Mouse (Mus musculus) forebrain, embryonic 14.5 days (tissue): ENCODE measurements around the gene Psap. TPM values are rescaled to one million over a fixed set of nuclear protein-coding genes. Genes with fewer than 3 reads are reported as not detected.
A peak's percentile ranks its signal among the peaks of the same experiment; 100 is the strongest.

ENCODE experiments used
- ATAC-seq: fragments of 200-750 bp; cut with Nextera tagmentation; 2 replicates; pipeline ENCODE4 v1.8.0; 2017; ENCODE audit warnings: mild to moderate bottlenecking, moderate library complexity
- DNase-seq: peaks from one replicate; pipeline ENCODE4 v3.0.0-alpha.2; 2015; ENCODE audit warnings: low spot score
- H3K27ac ChIP-seq: fragments of 300-500 bp; sonication (generic); 2 replicates; pipeline ENCODE4 v1.5.1; 2014; ENCODE audit warnings: low read depth, mild to moderate bottlenecking, control low read depth, low read length, moderate library complexity
- H3K27me3 ChIP-seq: fragments of 300-500 bp; sonication (generic); replicated peaks from 2 replicates; pipeline ENCODE4 v1.6.1; 2014; ENCODE audit warnings: low read length, control low read depth, mixed read lengths; ENCODE audit not compliant: control insufficient read depth, insufficient read depth
- H3K36me3 ChIP-seq: fragments of 300-500 bp; sonication (generic); 2 replicates; pipeline ENCODE4 v1.6.1; 2014; ENCODE audit warnings: low read length, control low read depth; ENCODE audit not compliant: control insufficient read depth, insufficient read depth
- H3K4me1 ChIP-seq: fragments of 300-500 bp; sonication (generic); 2 replicates; pipeline ENCODE4 v1.6.1; 2014; ENCODE audit warnings: antibody characterized with exemption, low read length, control low read depth; ENCODE audit not compliant: control insufficient read depth, insufficient read depth
- H3K4me2 ChIP-seq: fragments of 300-500 bp; sonication (generic); 2 replicates; pipeline ENCODE4 v1.6.1; 2014; ENCODE audit warnings: mild to moderate bottlenecking, control low read depth, low read length
- H3K4me3 ChIP-seq: fragments of 300-500 bp; sonication (generic); 2 replicates; pipeline ENCODE4 v1.5.1; 2014; ENCODE audit warnings: low read depth, low read length, control low read depth
- H3K9ac ChIP-seq: fragments of 300-500 bp; sonication (generic); 2 replicates; pipeline ENCODE4 v1.6.1; 2014; ENCODE audit warnings: mild to moderate bottlenecking, low read length, control low read depth, moderate library complexity
- H3K9me3 ChIP-seq: fragments of 300-500 bp; sonication (generic); replicated peaks from 2 replicates; pipeline ENCODE4 v1.6.1; 2016; ENCODE audit warnings: low read length, control low read depth, mixed read lengths; ENCODE audit not compliant: control insufficient read depth
- WGBS: fragments of 180-500 bp; shearing (Covaris S2); extraction: QIAGEN DNeasy Blood & Tissue Kit; methylation state at CpG from one replicate; pipeline ENCODE4 v1.1.7; 2014; 5-methylcytosine and 5-hydroxymethylcytosine counted together
- polyA plus RNA-seq: library from polyadenylated mRNA; unstranded; fragments of >200 nt; fragmentation: Nextera tagmentation; extraction: Ambion mirVana; gene quantifications from 2 replicates; pipeline ENCODE4 v1.2.1, GENCODE M21; 2014

Psap gene
- polyA plus RNA-seq, 1 experiment from 2014 or later = 164 TPM

DNA sequence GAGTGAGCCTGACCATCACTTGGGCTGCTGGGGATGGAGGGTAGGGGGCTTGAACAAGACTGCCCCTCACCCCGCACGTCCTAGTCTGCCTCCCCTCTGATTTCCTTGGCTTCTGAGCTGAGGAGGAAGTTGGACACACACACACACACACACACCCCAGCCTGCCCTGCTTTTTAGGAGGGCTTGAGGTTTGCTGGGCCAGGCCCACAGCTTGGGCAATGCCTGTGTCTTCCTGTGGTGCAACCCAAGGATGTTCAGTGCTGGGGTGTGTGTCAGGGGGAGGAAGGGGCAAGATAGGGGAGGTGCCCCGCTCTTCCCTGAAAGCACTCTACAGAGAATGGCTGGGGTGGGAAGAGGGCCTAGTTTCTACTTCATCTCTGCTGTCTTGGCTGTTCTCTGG is 66.7 kb downstream of the Psap start:
- Histone ChIP-seq H3K27ac (no peak overlapping the region), H3K4me3 (no peak overlapping the region), H3K4me2 (no peak overlapping the region), H3K4me1 (peaks cover 14% of the 10 kb centered on the region), H3K27me3 (peaks cover 11% of the 10 kb centered on the region), H3K36me3 (no peaks in the 10 kb centered on the region), H3K9me3 (no peaks in the 10 kb centered on the region), H3K9ac (no peak overlapping the region)
- no peak for ATAC-seq
- 82% methylated on average over 3 of the region's 3 CpGs for WGBS
- DNase-seq = no peak

DNA sequence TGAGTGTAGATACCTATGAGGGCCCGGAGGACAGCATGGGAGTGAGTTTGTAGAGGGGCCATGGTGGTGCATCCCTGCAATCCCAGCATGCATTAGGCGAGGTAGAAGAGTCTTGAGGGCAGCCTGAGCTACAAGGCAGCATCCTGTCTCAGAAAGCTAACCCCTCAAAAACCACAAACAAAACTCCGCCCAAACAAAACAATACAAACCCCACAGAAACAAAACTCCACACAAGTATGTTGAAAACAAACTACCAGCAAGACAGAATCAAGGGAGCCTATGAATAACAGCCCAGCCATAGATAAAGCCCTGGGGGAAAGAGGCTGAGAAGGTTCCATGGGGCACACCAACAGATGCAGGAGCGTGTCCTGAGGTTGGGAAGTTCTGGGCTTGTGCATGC is 68.6 kb downstream of the Psap start:
- no peak overlapping the region for H3K9ac ChIP-seq
- H3K27ac ChIP-seq = no peak overlapping the region
- DNase-seq = no peak
- WGBS = 91% methylated on average over 4 of the region's 4 CpGs
- H3K9me3 ChIP-seq = no peaks in the 10 kb centered on the region
- no peak for ATAC-seq
- peak overlapping the region; percentile 43; the same call in 1 of the 2 replicates for H3K4me2 ChIP-seq
- peaks cover 11% of the 10 kb centered on the region for H3K27me3 ChIP-seq
- H3K4me1 ChIP-seq = peaks cover 17% of the 10 kb centered on the region
- no peaks in the 10 kb centered on the region for H3K36me3 ChIP-seq
- H3K4me3 ChIP-seq = no peak overlapping the region

DNA sequence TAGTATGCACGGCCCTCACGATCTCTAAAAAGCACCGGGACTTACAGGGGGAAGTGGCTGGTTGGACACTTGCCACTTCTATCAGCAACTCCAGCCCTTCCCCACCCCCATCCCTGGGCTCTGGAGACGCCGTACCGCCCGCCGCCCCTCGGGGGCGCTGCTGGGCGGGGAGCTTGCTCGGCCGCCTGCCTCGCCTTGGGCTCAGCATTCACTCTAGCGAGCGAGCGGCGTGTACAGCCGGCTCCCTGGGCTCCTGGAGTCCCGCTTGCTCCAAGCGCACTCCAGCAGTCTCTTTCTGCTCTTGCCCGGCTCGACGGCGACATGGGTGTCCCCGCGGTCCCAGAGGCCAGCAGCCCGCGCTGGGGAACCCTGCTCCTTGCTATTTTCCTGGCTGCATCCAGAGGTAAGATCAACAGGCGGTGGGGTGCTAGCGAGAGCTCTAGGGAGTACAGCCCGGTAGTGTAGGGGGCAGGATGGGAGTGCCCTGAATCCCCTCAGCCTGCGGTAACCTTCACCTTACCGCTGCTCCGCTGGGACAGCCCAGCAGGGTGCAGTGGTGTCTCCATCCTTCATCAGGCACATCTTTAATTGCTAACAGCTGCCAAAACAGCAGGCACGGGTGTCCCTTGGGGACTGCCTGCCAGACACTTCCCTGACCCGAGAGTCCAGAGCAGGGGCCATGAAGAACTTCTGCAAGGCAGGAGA is 69.4 kb downstream of the Psap start, which contains the start of gene Vsir:
Gene Vsir (plus strand): TSS at position 151 of the 705 bp plus-strand sequence.
- peak; percentile 59 for DNase-seq
- H3K4me2 ChIP-seq = peak within 1 kb of the TSS; percentile 43
- no peak within 1 kb of the TSS for H3K9ac ChIP-seq
- no peaks in the 10 kb centered on the region for H3K36me3 ChIP-seq
- peak; percentile 40 for ATAC-seq
- peak within 1 kb of the TSS; percentile 13 for H3K4me3 ChIP-seq
- peaks cover 23% of the 10 kb centered on the region for H3K4me1 ChIP-seq
- peaks cover 11% of the 10 kb centered on the region for H3K27me3 ChIP-seq
- H3K9me3 ChIP-seq = no peaks in the 10 kb centered on the region
- WGBS = under 1% methylated on average over 37 of the region's 37 CpGs
- H3K27ac ChIP-seq = no peak within 1 kb of the TSS

DNA sequence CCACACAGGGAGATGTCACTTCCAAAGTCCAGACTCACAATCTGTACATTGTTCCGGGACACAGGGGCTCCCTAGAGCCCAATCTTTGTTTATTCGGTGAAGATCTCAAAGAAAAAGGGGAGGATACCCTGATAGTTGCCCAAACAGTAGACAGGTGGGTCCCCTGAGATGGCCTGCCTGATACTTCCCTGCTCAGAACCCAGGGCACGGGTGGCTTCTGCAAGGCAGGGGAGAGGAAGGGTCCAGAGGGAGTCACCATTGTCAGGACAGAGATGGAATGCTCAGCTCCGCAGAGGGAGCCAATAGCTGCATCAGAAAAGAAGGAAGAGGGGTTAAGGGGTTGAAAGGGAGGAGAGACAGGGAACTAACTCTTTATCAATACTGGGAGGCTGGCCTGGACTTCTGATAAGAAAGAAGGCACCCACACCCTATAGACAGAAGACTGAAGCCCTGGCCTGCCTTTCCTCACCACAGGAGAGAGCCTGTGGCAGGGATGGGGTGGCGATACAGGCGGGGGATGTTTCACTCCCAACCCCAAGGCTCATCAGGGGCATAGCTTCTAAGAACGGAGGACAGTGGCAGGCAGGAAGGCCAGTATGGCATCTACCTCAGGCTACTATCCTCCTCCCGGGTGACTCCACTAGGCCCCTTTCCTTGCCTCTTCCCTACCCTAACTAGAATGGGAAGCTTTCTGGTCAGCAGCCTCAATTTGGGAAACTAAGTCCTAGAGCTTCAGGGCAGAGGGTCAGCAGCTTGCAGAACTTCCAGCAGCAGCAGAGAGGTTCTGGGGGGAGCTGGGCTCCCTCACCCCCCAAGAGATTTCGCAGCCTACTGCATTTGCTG is 70.6 kb downstream of the Psap start:
- Histone ChIP-seq H3K27me3 (peaks cover 11% of the 10 kb centered on the region), H3K27ac (0 out of 2 replicates have a peak overlapping the region, but pooled peaks have one; percentile 9), H3K9ac (no peak overlapping the region), H3K9me3 (no peaks in the 10 kb centered on the region), H3K36me3 (no peaks in the 10 kb centered on the region), H3K4me1 (peaks cover 23% of the 10 kb centered on the region), H3K4me3 (no peak overlapping the region), H3K4me2 (no peak overlapping the region)
- ATAC-seq = no peak
- 37% methylated on average over 9 of the region's 9 CpGs for WGBS
- no peak for DNase-seq

DNA sequence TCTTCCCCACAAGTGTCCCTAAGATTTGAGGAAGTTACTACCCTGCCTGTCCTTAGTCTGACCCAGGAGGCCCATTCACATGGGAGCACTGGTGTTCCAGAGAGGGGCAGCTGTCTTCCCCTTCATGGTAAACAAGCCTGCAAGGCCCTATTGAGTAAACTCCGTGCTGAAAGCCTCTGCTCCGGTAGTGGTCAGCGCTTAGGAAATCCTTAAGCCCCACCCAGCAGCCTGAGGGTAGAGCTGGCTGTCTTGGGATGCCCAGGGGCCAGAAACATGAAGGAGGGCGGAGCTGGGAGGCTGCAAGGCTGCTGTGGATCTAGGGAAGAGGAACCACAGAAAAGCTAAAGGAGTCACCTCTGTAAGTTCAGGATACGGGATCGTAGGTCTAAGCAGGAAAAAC is 71.6 kb downstream of the Psap start:
- Histone ChIP-seq H3K27me3 (peaks cover 11% of the 10 kb centered on the region), H3K36me3 (no peaks in the 10 kb centered on the region), H3K9me3 (no peaks in the 10 kb centered on the region), H3K4me2 (no peak overlapping the region), H3K9ac (no peak overlapping the region), H3K4me3 (no peak overlapping the region), H3K4me1 (peaks cover 23% of the 10 kb centered on the region), H3K27ac (no peak overlapping the region)
- ATAC-seq (no peak), DNase-seq (no peak)
- 38% methylated on average over 6 of the region's 6 CpGs for WGBS

DNA sequence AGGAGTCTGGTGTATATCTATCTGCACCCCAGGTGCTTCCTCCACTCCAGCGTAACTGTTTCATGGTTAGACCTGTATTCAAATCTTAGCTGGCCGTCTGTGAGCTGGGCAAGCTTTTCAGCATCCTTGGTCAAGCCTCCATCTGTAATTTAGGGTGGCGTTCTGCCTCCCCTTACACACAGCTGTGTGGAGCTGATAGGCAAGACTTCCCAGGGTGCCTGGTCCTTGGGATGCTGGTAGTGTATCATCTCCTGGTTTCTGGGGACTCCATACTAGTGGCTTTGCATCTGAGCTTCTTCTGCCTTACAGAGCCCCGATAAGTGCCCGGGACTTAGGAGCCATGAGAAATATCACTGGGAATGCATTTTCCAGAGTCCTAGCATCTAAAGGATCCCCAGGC is 72.2 kb downstream of the Psap start:
- H3K4me2 ChIP-seq = no peak overlapping the region
- no peak overlapping the region for H3K27ac ChIP-seq
- DNase-seq (no peak), ATAC-seq (no peak)
- no peak overlapping the region for H3K4me3 ChIP-seq
- 93% methylated on average over 5 of the region's 5 CpGs for WGBS
- no peaks in the 10 kb centered on the region for H3K36me3 ChIP-seq
- no peak overlapping the region for H3K9ac ChIP-seq
- H3K27me3 ChIP-seq = peaks cover 11% of the 10 kb centered on the region
- no peaks in the 10 kb centered on the region for H3K9me3 ChIP-seq
- H3K4me1 ChIP-seq = peaks cover 23% of the 10 kb centered on the region

DNA sequence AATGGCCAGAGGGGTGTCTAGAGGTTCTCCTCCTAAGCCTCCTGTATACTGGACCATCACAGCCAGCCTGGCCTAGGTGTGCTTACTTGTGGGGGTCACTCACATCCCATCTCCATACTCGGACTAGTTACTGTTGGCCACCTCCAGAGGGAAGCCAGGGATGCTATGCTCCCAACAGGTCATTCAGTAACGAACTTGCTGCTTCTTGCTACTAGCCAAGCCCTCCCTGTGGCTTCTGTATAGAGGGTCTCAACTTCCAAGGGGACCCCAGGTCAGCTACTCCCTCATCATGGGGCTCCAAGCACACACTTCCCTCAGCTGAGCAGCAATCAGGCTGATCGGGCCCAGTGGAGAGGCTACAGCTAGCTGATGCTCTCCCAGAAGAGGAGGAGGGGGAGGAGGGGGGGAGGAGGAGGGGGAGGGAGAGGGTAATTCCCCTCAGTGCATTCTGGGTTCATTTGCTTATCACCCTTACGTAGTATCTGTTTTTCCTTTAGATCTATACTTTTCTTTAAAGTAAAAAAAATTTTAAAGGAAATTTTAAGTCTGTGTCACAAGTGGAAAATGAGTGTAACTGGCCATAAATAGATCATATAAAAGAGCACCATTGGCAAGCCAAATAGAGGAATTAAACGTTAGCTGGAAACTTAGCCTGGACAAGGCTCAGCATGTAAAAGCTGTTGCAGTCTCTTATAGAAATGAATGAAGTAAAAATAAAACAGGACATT is 72.8 kb downstream of the Psap start:
- Histone ChIP-seq H3K36me3 (no peaks in the 10 kb centered on the region), H3K4me3 (no peak overlapping the region), H3K4me1 (peaks cover 18% of the 10 kb centered on the region), H3K27me3 (peaks cover 11% of the 10 kb centered on the region), H3K9ac (no peak overlapping the region), H3K4me2 (no peak overlapping the region), H3K9me3 (no peaks in the 10 kb centered on the region), H3K27ac (no peak overlapping the region)
- WGBS = 51% methylated on average over 5 of the region's 5 CpGs
- ATAC-seq (no peak), DNase-seq (no peak)

DNA sequence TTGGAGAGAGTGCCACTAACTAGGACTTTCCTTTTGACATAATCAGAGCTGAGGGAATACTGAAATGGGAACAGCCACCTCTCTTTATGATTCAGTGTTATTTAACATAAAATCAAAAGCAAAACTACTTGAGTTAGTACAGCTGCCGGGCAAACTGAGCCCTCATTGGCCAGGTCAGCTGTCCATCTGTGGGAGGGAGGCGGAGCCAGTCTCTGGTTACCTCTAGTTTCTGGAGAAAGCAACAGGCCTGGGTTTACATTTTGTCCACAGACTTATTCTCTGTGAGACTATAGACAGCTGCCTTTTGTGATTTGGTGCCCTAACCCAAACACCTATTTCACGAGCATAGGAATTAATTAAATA is 73.4 kb downstream of the Psap start:
- ATAC-seq (peak; percentile 61), DNase-seq (peak; percentile 71)
- H3K27me3 ChIP-seq = peaks cover 11% of the 10 kb centered on the region
- H3K4me3 ChIP-seq = no peak overlapping the region
- H3K36me3 ChIP-seq = no peaks in the 10 kb centered on the region
- H3K27ac ChIP-seq = no peak overlapping the region
- H3K4me1 ChIP-seq = peaks cover 18% of the 10 kb centered on the region
- H3K4me2 ChIP-seq = no peak overlapping the region
- no peak overlapping the region for H3K9ac ChIP-seq
- 41% methylated on average over 3 of the region's 3 CpGs for WGBS
- H3K9me3 ChIP-seq = no peaks in the 10 kb centered on the region
